Mouse (Mus musculus): ENCODE measurements around the gene Gm20388.

- TF ChIP-seq TAL1 (IDR thresholded peaks at IDR 0.05; ENCODE audit: low read length) (no peak), GATA1 (IDR thresholded peaks at IDR 0.05; ENCODE audit: low read length) (no peak)
These were observed 1278.4 kb downstream of the Gm20388 start for GRCm38 (mm10) chr8:121188994-121189393.

Data from erythroblast, embryonic 14.5 days (primary cell).